Comparison of ENCODE assay signal across 7 mouse cellular contexts in genomic region chr15:82364561-82364960, GRCm38 (mm10). TPM values are rescaled to one million over a fixed set of nuclear protein-coding genes. Genes with fewer than 3 reads are reported as not detected.
DNase-seq lines count a peak whose midpoint lies in the region; ATAC-seq and TF ChIP-seq lines count a peak whose summit lies in the region.
"Not testable (repeated sequence)": the region's sequence is repeated elsewhere in the genome, so short reads cannot be mapped to it uniquely, and the experiment has no call there.

No protein-coding gene starts in this region.

- not testable (repeated sequence) for H3K36me3 ChIP-seq in heart, embryonic 13.5 days; intestine, postnatal 0 days (ENCODE audit: control insufficient read depth, insufficient read depth); liver, embryonic 15.5 days (replicated peaks)

- TF ChIP-seq CTCF in bone marrow macrophage, adult 2 months (IDR thresholded peaks at IDR 0.05; ENCODE audit: low read depth, low read length); intestine, postnatal 0 days (IDR thresholded peaks at IDR 0.05; ENCODE audit: low read depth): not testable (repeated sequence)

- H3K27me3 ChIP-seq in heart, embryonic 13.5 days (replicated peaks); intestine, postnatal 0 days (replicated peaks; ENCODE audit: control insufficient read depth, insufficient read depth, low read length); liver, embryonic 15.5 days: not testable (repeated sequence)

- 5% methylated on average over 7 of the region's 9 CpGs for WGBS in heart, embryonic 13.5 days
- 20% methylated on average over 6 of the region's 9 CpGs for WGBS in intestine, postnatal 0 days
- WGBS in liver, embryonic 15.5 days (ENCODE audit: insufficient replicate concordance): 8% methylated on average over 6 of the region's 9 CpGs

- peak overlapping the region; percentile 53 for H3K4me2 ChIP-seq in heart, embryonic 13.5 days
- peak overlapping the region; percentile 24; the same call in 1 of the 2 replicates for H3K4me2 ChIP-seq in intestine, postnatal 0 days (replicated peaks; ENCODE audit: low read depth)
- H3K4me2 ChIP-seq in liver, embryonic 15.5 days: peak overlapping the region; percentile 50

- H3K27ac ChIP-seq in bone marrow macrophage, adult 2 months (ENCODE audit: insufficient read depth, low read depth, low read length); intestine, postnatal 0 days (ENCODE audit: low read depth, low read length); liver, embryonic 15.5 days (replicated peaks): not testable (repeated sequence)
- H3K27ac ChIP-seq in heart, embryonic 13.5 days (replicated peaks): 0 out of 2 replicates have a peak overlapping the region, but pooled peaks have one; percentile 48

- not testable (repeated sequence) for H3K9me3 ChIP-seq in heart, embryonic 13.5 days; intestine, postnatal 0 days (ENCODE audit: control insufficient read depth); liver, embryonic 15.5 days (replicated peaks)

- not testable (repeated sequence) for H3K4me1 ChIP-seq in bone marrow macrophage, adult 2 months (ENCODE audit: control insufficient read depth, insufficient read depth, low read length); intestine, postnatal 0 days (replicated peaks; ENCODE audit: control insufficient read depth, insufficient read depth, low read length)
- H3K4me1 ChIP-seq in heart, embryonic 13.5 days: peaks cover 23% of the 10 kb centered on the region
- peaks cover 16% of the 10 kb centered on the region for H3K4me1 ChIP-seq in liver, embryonic 15.5 days (replicated peaks)

- peak overlapping the region; percentile 36 for H3K4me3 ChIP-seq in bone marrow macrophage, adult 2 months (ENCODE audit: insufficient read depth, low read length)
- peak overlapping the region; percentile 28 for H3K4me3 ChIP-seq in heart, embryonic 13.5 days
- not testable (repeated sequence) for H3K4me3 ChIP-seq in intestine, postnatal 0 days (ENCODE audit: low read depth, low read length)
- peak overlapping the region; percentile 28; the same call in 1 of the 2 replicates for H3K4me3 ChIP-seq in liver, embryonic 15.5 days (replicated peaks)

- not testable (repeated sequence) for H3K9ac ChIP-seq in heart, embryonic 13.5 days; intestine, postnatal 0 days (ENCODE audit: low read depth, low read length); liver, embryonic 15.5 days

- peak; percentile 1 to 10 for DNase-seq in kidney, postnatal 25 days
- peak; percentile 28 for DNase-seq in naive thymus-derived CD4-positive, alpha-beta T cell, adult 2 months (ENCODE audit: low read depth)
- DNase-seq in testis, postnatal 10 days (ENCODE audit: low spot score): peak; percentile 13

- not testable (repeated sequence) for TF ChIP-seq POLR2A in bone marrow macrophage, adult 2 months (IDR thresholded peaks at IDR 0.05; ENCODE audit: borderline replicate concordance, low read depth, low read length)

- not testable (repeated sequence) for ATAC-seq in heart, embryonic 13.5 days (ENCODE audit: extremely low read depth, insufficient number of reproducible peaks, low FRiP score, low TSS enrichment); intestine, postnatal 0 days; liver, embryonic 15.5 days (ENCODE audit: insufficient read depth)

RNA-seq across cellular contexts. Expression of gene Ndufa6, which starts 10.4 kb away (rescaled TPM):
- 315 and 361 TPM in 2 replicates for polyA plus RNA-seq in bone marrow macrophage, adult 2 months (2012; ENCODE audit: insufficient read depth, insufficient read length, missing spikeins)
- 473 and 541 TPM in 2 replicates for polyA plus RNA-seq in heart, embryonic 13.5 days (2015; fragmentation: Nextera tagmentation; extraction: Ambion mirVana)
- polyA plus RNA-seq in intestine, postnatal 0 days (2015; fragmentation: Nextera tagmentation; extraction: Ambion mirVana): 830 and 832 TPM in 2 replicates
- polyA plus RNA-seq in liver, embryonic 15.5 days (2015; fragmentation: Nextera tagmentation; extraction: Ambion mirVana): 272 and 310 TPM in 2 replicates

RNA-seq across cellular contexts. Expression of gene Cyp2d22, which starts 15.5 kb away (rescaled TPM):
- polyA plus RNA-seq in bone marrow macrophage, adult 2 months (2012; ENCODE audit: insufficient read depth, insufficient read length, missing spikeins): 0.39 and 0.78 TPM in 2 replicates
- polyA plus RNA-seq in heart, embryonic 13.5 days (2015; fragmentation: Nextera tagmentation; extraction: Ambion mirVana): 9.0 and 12.4 TPM in 2 replicates
- polyA plus RNA-seq in intestine, postnatal 0 days (2015; fragmentation: Nextera tagmentation; extraction: Ambion mirVana): 5.7 and 7.6 TPM in 2 replicates
- 17.7 and 19.1 TPM in 2 replicates for polyA plus RNA-seq in liver, embryonic 15.5 days (2015; fragmentation: Nextera tagmentation; extraction: Ambion mirVana)

RNA-seq across cellular contexts. Expression of gene Smdt1, which starts 25.8 kb away (rescaled TPM):
- 206 and 221 TPM in 2 replicates for polyA plus RNA-seq in bone marrow macrophage, adult 2 months (2012; ENCODE audit: insufficient read depth, insufficient read length, missing spikeins)
- polyA plus RNA-seq in heart, embryonic 13.5 days (2015; fragmentation: Nextera tagmentation; extraction: Ambion mirVana): 334 and 366 TPM in 2 replicates
- 448 and 457 TPM in 2 replicates for polyA plus RNA-seq in intestine, postnatal 0 days (2015; fragmentation: Nextera tagmentation; extraction: Ambion mirVana)
- 176 TPM in 2 replicates for polyA plus RNA-seq in liver, embryonic 15.5 days (2015; fragmentation: Nextera tagmentation; extraction: Ambion mirVana)

RNA-seq across cellular contexts. Expression of gene Pheta2, which starts 25.8 kb away (rescaled TPM):
- 2.5 and 5.3 TPM in 2 replicates for polyA plus RNA-seq in bone marrow macrophage, adult 2 months (2012; ENCODE audit: insufficient read depth, insufficient read length, missing spikeins)
- polyA plus RNA-seq in heart, embryonic 13.5 days (2015; fragmentation: Nextera tagmentation; extraction: Ambion mirVana): 9.2 TPM in 2 replicates
- 5.4 and 5.5 TPM in 2 replicates for polyA plus RNA-seq in intestine, postnatal 0 days (2015; fragmentation: Nextera tagmentation; extraction: Ambion mirVana)
- 43.9 and 47.9 TPM in 2 replicates for polyA plus RNA-seq in liver, embryonic 15.5 days (2015; fragmentation: Nextera tagmentation; extraction: Ambion mirVana)

RNA-seq across cellular contexts. Expression of gene Naga, which starts 25.8 kb away (rescaled TPM):
- polyA plus RNA-seq in bone marrow macrophage, adult 2 months (2012; ENCODE audit: insufficient read depth, insufficient read length, missing spikeins): 168 and 171 TPM in 2 replicates
- polyA plus RNA-seq in heart, embryonic 13.5 days (2015; fragmentation: Nextera tagmentation; extraction: Ambion mirVana): 42.2 and 44.7 TPM in 2 replicates
- polyA plus RNA-seq in intestine, postnatal 0 days (2015; fragmentation: Nextera tagmentation; extraction: Ambion mirVana): 1,439 and 1,503 TPM in 2 replicates
- 43.4 and 48.6 TPM in 2 replicates for polyA plus RNA-seq in liver, embryonic 15.5 days (2015; fragmentation: Nextera tagmentation; extraction: Ambion mirVana)
